Mouse (Mus musculus) midbrain, embryonic 12.5 days (tissue): ENCODE measurements around the gene Fam129a. TPM values are rescaled to one million over a fixed set of nuclear protein-coding genes. Genes with fewer than 3 reads are reported as not detected.

Source experiments
- ATAC-seq: fragments of 200-750 bp; cut with Nextera tagmentation; 2 replicates; pipeline ENCODE4 v1.8.0; 2017; ENCODE audit warnings: low read depth, moderate TSS enrichment, moderate library complexity; ENCODE audit not compliant: low FRiP score
- H3K27ac ChIP-seq: fragments of 300-500 bp; sonication (generic); replicated peaks from 2 replicates; pipeline ENCODE4 v1.5.1; 2016; ENCODE audit warnings: mild to moderate bottlenecking
- H3K27me3 ChIP-seq: fragments of 300-500 bp; sonication (generic); 2 replicates; pipeline ENCODE4 v1.6.1; 2016; ENCODE audit warnings: mild to moderate bottlenecking
- H3K36me3 ChIP-seq: fragments of 300-500 bp; sonication (generic); 2 replicates; pipeline ENCODE4 v1.6.1; 2016
- H3K4me1 ChIP-seq: fragments of 300-500 bp; sonication (generic); 2 replicates; pipeline ENCODE4 v1.6.1; 2016
- H3K4me2 ChIP-seq: fragments of 300-500 bp; sonication (generic); replicated peaks from 2 replicates; pipeline ENCODE4 v1.6.1; 2016; ENCODE audit warnings: mild to moderate bottlenecking, moderate library complexity
- H3K4me3 ChIP-seq: fragments of 300-500 bp; sonication (generic); 2 replicates; pipeline ENCODE4 v1.5.1; 2016; ENCODE audit warnings: mild to moderate bottlenecking
- H3K9ac ChIP-seq: fragments of 300-500 bp; sonication (generic); replicated peaks from 2 replicates; pipeline ENCODE4 v1.6.1; 2016; ENCODE audit warnings: mild to moderate bottlenecking, moderate library complexity
- H3K9me3 ChIP-seq: fragments of 300-500 bp; sonication (generic); 2 replicates; pipeline ENCODE4 v1.6.1; 2016; ENCODE audit warnings: mild to moderate bottlenecking
- WGBS: fragments of 180-500 bp; shearing (Covaris S2); methylation state at CpG from one replicate; pipeline ENCODE4 v1.1.7; 2016; 5-methylcytosine and 5-hydroxymethylcytosine counted together
- polyA plus RNA-seq: library from polyadenylated mRNA; unstranded; fragments of >200 nt; fragmentation: Nextera tagmentation; extraction: Ambion mirVana; gene quantifications from 2 replicates; pipeline ENCODE4 v1.2.1, GENCODE M21; 2016

Fam129a gene
- polyA plus RNA-seq, 1 experiment from 2014 or later = 0.63 TPM

GRCm38 (mm10) chr1:151660883-151661282, 89.9 kb downstream of the Fam129a start:
- no peaks in the 10 kb centered on the region for H3K4me1 ChIP-seq
- H3K27ac ChIP-seq = no peak overlapping the region
- H3K9me3 ChIP-seq = no peaks in the 10 kb centered on the region
- H3K9ac ChIP-seq = no peak overlapping the region
- ATAC-seq = no peak
- WGBS = 91% methylated on average over 6 of the region's 6 CpGs
- H3K4me3 ChIP-seq = no peak overlapping the region
- no peak overlapping the region for H3K4me2 ChIP-seq
- no peaks in the 10 kb centered on the region for H3K27me3 ChIP-seq
- no peaks in the 10 kb centered on the region for H3K36me3 ChIP-seq

DNA sequence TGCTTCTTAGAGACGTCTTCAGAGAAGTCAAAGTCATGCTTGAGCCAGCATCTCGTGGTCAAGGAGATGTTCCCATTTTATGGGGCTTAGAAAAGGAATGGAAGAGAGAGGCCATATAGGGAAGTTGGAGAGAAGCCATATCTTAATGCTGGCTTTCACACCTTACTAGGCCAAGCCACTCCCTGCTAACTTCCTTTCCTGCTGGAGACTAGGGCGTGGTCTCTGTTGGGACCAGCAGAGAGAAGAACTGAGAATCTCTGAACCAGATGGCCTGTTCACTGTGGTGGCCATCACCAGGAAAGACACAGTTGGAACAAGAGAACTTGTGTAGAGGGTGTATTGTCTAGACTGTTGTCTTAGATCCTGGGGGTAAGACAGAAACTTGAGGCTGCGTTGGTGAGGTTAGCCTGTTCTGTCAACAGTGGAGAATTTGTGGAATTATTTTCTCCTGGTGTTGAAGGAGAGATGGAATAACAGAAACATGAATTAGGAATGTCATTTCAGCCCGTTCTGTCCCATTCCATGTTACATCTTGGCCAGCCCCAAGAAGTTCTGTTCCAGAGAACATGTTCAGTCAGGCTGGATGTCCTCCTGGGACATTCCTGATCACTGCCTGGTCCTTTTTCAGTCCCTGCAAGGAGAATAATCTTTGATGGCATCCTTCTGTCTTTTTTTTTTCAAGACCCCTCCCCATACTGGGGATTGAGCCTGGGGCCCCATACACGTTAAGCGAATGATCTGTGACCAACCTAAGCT, 90.9 kb downstream of the Fam129a start:
- Histone ChIP-seq H3K27me3 (no peaks in the 10 kb centered on the region), H3K4me2 (no peak overlapping the region), H3K27ac (no peak overlapping the region), H3K36me3 (no peaks in the 10 kb centered on the region), H3K9me3 (no peaks in the 10 kb centered on the region), H3K4me1 (no peaks in the 10 kb centered on the region), H3K9ac (no peak overlapping the region), H3K4me3 (no peak overlapping the region)
- ATAC-seq = no peak
- 86% methylated on average over 7 of the region's 7 CpGs for WGBS

- Histone ChIP-seq H3K27ac (no peak overlapping the region), H3K4me2 (no peak overlapping the region), H3K4me3 (no peak overlapping the region), H3K4me1 (no peaks in the 10 kb centered on the region), H3K36me3 (no peaks in the 10 kb centered on the region), H3K27me3 (no peaks in the 10 kb centered on the region), H3K9ac (no peak overlapping the region), H3K9me3 (no peaks in the 10 kb centered on the region)
- 81% methylated on average over 6 of the region's 6 CpGs for WGBS
- ATAC-seq = no peak
Observed at GRCm38 (mm10) chr1:151662958-151663357, 92.0 kb downstream of the Fam129a start.

GRCm38 (mm10) chr1:151664384-151664783, 93.4 kb downstream of the Fam129a start:
- no peak overlapping the region for H3K4me2 ChIP-seq
- H3K9ac ChIP-seq = no peak overlapping the region
- no peak for ATAC-seq
- WGBS = 94% methylated on average over 10 of the region's 10 CpGs
- H3K4me1 ChIP-seq = no peaks in the 10 kb centered on the region
- no peak overlapping the region for H3K4me3 ChIP-seq
- H3K27me3 ChIP-seq = no peaks in the 10 kb centered on the region
- H3K27ac ChIP-seq = no peak overlapping the region
- H3K9me3 ChIP-seq = no peaks in the 10 kb centered on the region
- no peaks in the 10 kb centered on the region for H3K36me3 ChIP-seq

DNA sequence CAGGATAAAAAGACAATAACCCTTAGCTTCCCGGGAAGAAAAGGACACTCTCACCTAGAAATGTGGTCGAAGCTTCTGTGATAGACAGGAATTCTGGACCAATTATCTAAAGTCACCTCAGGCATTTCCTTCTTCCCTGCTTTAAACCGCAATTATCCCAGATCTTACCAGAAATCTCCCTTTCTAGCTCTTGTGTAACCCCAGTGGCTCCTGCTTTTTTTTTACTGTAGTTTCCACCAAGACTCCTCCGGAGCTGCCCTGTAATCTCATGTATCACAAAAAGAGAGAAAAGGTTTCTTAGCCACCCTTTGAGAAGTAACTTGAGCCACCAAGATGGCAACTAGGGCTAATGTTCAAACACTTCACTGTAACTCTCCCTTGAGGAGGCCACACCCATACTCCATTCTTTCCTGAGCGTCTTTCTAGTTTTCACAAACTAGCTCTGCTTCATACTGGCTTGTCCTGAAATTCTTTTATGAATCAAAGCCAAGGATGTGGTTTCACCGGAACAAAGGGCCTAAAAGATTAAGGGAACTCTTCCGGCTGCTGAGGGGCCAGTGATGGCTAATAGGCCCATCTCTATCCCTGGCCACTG, 93.9 kb downstream of the Fam129a start:
- no peaks in the 10 kb centered on the region for H3K36me3 ChIP-seq
- no peak overlapping the region for H3K4me2 ChIP-seq
- H3K9me3 ChIP-seq = no peaks in the 10 kb centered on the region
- no peak overlapping the region for H3K9ac ChIP-seq
- no peak for ATAC-seq
- H3K4me1 ChIP-seq = no peaks in the 10 kb centered on the region
- no peaks in the 10 kb centered on the region for H3K27me3 ChIP-seq
- H3K27ac ChIP-seq = no peak overlapping the region
- WGBS = 76% methylated on average over 7 of the region's 7 CpGs
- no peak overlapping the region for H3K4me3 ChIP-seq

DNA sequence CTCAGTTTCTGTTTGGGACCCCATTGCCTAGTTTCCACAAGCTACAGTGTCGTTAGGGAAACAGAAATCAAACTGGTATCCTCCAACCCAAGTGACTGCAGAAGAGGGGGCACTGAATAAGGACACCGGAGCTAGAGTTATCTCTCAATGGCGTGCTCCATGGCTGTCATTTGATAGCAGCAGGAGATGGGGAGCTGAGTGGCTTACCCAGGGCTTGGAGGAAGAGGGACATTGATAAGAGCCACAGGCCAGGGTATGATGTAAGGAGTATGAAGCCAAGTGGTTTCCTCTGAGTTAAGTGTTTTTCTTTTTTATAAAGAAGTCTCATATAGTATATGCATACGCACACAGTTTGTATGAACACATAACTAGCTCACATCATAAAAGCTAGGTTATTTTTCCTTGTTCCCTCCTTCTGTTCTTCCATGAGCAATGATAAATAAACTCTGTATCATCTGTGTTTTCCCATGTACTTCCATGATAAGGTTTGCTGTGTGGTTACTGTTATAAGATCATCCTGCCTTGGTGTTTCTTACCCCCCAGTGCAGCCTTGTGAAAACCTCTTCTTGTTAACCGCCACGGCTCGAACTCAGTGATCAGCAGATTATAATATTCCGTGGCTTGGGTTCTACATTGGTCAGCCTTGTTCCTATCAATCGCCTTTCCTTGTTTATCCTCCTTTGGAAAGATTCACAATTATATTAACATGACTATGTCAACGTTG, 96.5 kb downstream of the Fam129a start:
- H3K4me1 ChIP-seq = no peaks in the 10 kb centered on the region
- no peaks in the 10 kb centered on the region for H3K9me3 ChIP-seq
- no peak overlapping the region for H3K9ac ChIP-seq
- no peak overlapping the region for H3K4me3 ChIP-seq
- no peak overlapping the region for H3K27ac ChIP-seq
- H3K36me3 ChIP-seq = no peaks in the 10 kb centered on the region
- no peaks in the 10 kb centered on the region for H3K27me3 ChIP-seq
- 89% methylated on average over 10 of the region's 10 CpGs for WGBS
- ATAC-seq = no peak
- no peak overlapping the region for H3K4me2 ChIP-seq

DNA sequence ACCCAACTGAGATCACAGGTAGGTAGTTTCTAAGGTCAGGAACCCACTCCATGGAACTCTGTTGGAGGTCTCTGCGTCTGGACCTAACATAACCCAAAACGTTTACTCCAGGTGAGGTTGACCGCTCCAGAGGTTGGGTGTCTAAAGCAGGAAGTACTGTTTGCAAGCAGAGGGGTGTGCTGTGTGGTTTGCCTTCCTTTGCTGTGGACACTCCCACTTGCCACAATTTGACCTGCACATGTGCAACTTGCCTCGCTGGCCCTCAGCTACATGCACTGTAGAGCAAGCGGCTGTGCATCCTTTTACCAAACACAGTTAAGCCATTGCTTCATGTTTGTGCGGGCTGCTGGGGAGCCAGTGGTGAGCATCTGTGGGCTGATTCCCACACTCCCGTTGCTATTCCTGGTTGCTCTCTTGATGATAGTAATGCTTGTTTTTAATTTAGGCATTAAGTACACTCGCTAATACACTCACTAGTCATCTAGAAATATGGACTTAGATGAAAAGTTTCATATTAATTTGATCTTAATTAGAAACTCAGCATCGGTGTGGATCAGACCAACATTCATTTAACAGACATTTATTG, 99.1 kb downstream of the Fam129a start:
- no peak overlapping the region for H3K4me2 ChIP-seq
- no peak overlapping the region for H3K9ac ChIP-seq
- no peak for ATAC-seq
- H3K36me3 ChIP-seq = no peaks in the 10 kb centered on the region
- no peaks in the 10 kb centered on the region for H3K4me1 ChIP-seq
- H3K27ac ChIP-seq = no peak overlapping the region
- H3K27me3 ChIP-seq = no peaks in the 10 kb centered on the region
- H3K4me3 ChIP-seq = no peak overlapping the region
- no peaks in the 10 kb centered on the region for H3K9me3 ChIP-seq
- WGBS = 87% methylated on average over 9 of the region's 9 CpGs

DNA sequence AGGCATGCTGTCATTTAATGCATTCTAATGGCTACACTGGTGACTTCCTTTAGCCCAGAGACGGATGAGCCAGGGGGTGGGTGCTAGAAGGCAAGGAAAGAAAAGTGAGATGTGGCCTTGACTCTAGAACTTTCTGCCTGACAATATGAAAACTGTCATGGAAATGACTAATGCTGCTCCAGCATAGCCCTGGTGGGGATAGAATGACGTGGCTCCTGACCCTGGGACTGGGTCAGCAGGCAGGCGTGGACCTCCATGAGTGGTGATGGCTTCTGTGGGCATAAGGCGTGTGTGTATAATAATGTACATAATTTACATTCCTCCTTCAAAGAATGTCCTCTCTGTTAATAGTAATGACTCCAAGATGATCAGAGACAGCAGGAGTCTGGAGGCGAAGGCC, 104.7 kb downstream of the Fam129a start:
- H3K4me3 ChIP-seq = no peak overlapping the region
- no peaks in the 10 kb centered on the region for H3K36me3 ChIP-seq
- no peaks in the 10 kb centered on the region for H3K9me3 ChIP-seq
- H3K9ac ChIP-seq = no peak overlapping the region
- ATAC-seq = no peak
- no peaks in the 10 kb centered on the region for H3K27me3 ChIP-seq
- no peaks in the 10 kb centered on the region for H3K4me1 ChIP-seq
- H3K27ac ChIP-seq = no peak overlapping the region
- H3K4me2 ChIP-seq = no peak overlapping the region
- 80% methylated on average over 5 of the region's 5 CpGs for WGBS

DNA sequence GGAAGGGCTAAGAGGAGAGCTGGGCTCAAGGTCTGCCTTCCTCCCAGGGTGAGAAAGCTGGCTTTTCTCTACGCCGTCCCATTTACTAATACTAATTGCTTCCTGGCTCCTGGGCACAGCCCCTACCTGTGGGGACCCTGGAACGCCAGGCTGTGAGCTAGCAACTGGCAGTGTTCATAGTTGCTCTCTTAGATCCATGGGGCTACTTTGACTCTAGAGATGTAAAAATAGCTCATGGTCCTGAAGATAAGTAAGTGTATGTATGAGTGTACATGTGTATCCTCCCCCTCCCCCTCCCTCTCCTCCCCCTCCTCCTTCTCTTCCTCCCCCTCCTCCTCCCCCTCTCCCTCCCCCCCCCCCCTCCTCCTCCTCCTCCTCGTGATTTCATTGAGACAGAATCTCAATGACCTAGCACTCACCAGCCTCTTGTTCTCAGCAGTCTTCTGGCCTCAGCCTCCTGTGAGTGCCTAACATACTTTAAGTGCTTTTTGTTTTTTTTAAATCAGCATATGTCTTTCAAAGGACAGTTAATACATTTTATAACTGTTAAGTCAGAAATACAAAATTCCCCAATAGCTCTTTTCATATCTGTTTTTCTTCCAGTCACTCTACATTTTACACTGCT, 106.3 kb downstream of the Fam129a start:
- Histone ChIP-seq H3K36me3 (no peaks in the 10 kb centered on the region), H3K4me2 (no peak overlapping the region), H3K27me3 (no peaks in the 10 kb centered on the region), H3K4me3 (no peak overlapping the region), H3K9ac (no peak overlapping the region), H3K4me1 (no peaks in the 10 kb centered on the region), H3K9me3 (no peaks in the 10 kb centered on the region), H3K27ac (no peak overlapping the region)
- 47% methylated on average over 3 of the region's 4 CpGs for WGBS
- ATAC-seq = no peak

DNA sequence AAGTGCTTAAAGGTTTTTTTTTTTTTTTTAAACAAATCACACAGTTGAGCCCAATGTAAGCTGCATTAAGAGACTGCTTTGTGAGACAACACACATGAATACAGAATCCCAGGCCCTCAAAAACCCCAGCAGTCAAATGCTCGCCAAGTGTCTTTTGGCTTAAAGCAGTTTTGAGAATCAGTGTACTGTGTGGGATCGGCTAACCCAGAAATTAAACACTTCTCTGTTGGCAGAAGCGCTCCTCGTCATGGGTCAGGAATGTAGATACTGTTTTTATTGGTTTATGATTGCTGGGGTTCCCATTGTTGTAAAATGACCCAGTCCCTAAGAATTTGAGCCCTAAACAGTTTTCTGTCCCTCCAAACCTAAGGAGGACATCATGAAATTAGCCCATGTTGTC, 107.0 kb downstream of the Fam129a start:
- H3K9me3 ChIP-seq = no peaks in the 10 kb centered on the region
- 81% methylated on average over 4 of the region's 4 CpGs for WGBS

GRCm38 (mm10) chr1:151679153-151679552, 108.2 kb downstream of the Fam129a start:
- Histone ChIP-seq H3K4me3 (no peak overlapping the region), H3K27me3 (no peaks in the 10 kb centered on the region), H3K27ac (no peak overlapping the region), H3K9me3 (no peaks in the 10 kb centered on the region), H3K36me3 (no peaks in the 10 kb centered on the region), H3K4me2 (no peak overlapping the region), H3K4me1 (no peaks in the 10 kb centered on the region), H3K9ac (no peak overlapping the region)
- 90% methylated on average over 7 of the region's 7 CpGs for WGBS
- no peak for ATAC-seq

More for the DNA sequence above, 107.0 kb downstream of the Fam129a start:
- Histone ChIP-seq H3K36me3 (no peaks in the 10 kb centered on the region), H3K27me3 (no peaks in the 10 kb centered on the region), H3K9ac (no peak overlapping the region), H3K4me2 (no peak overlapping the region), H3K4me3 (no peak overlapping the region), H3K4me1 (no peaks in the 10 kb centered on the region), H3K27ac (no peak overlapping the region)
- no peak for ATAC-seq
